Mouse (Mus musculus) mesoderm, embryonic 11.5 days (tissue): ENCODE results near the gene Gm37419.

ENCODE experiments used
- DNase-seq: peaks from one replicate; pipeline ENCODE4 v3.0.0-alpha.2; 2012; ENCODE audit warnings: low read depth, low spot score

Gene Gm37419

DNA sequence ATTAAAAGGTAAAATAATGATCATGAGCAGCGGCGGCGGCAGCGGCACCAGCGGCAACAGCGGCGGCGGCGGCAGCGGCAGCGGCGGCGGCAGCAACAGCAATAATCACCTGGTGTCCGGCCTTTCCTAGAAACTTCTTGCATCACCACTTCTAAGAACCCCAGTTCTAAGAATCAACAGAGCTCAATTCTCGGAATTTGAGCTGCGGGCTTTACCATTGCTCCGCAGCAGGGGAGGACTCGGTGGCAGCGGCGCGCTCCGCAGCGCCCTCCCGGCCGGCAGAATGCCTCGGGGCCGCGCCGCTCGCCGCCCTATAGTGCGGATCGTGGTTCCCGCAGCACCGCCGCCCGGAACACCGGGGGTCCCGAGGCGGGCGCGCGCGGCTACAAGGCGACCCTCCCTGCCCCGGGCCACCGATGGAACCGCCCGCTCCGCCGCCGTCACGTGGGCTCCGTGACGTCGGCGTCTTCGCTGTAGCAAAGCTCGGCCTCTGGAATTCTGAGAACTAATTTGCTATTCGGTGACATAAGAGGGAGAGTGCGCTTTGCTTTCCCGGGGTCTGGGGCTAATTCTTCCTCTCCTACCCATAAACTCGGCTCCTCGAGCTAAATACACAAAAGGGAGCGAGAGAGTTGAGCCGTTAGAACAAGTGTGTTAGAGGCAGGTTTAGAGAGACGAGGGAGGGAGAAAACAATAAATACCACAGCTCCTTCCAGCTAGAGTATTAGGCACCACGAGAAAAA, at the start of gene Gm37419, which contains the start of gene Bcl6:
Gene Gm37419 (plus strand): TSS at position 17 of the 743 bp plus-strand sequence.
Gene Bcl6 (minus strand): TSS at position 387 of the 743 bp plus-strand sequence.
- peak; percentile 94 for DNase-seq

DNA sequence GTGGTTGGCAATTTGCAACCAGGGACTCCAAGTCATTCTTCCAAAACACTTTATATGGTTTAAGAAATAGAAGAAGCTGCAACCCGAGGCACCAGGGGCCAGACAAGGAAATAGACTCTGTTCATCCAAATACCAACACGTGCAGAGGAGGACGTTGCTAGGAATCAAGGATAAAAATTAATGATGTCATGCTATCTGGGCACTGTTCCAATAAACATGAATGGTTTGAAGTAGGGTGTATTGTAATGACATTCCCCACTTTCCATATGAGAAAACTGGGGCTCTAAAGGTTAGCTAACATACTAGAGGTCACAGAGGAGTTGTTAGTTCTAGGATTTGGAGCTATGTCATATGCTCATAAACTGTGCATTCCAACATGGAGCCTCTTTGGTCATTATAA, 43.5 kb upstream of the Gm37419 start:
- DNase-seq = no peak

DNA sequence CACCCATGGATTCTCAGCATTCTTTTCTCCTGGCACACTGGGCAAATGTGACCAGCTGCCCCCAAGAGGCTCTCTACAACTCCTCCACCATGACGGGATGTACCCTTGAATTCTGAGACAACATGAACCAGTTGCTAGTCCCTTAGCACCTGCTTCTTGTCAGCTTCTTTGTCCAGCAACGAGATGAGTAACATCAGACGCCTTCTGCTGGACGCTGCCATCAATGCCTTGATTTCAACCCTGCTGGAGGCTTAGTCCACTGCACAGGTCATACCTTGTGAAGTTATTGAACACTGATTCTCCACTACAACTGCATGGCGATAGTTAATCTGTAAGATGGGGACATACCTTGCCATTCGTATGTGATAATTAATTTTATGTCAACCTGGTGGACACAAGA, 40.6 kb upstream of the Gm37419 start:
- DNase-seq = no peak

DNA sequence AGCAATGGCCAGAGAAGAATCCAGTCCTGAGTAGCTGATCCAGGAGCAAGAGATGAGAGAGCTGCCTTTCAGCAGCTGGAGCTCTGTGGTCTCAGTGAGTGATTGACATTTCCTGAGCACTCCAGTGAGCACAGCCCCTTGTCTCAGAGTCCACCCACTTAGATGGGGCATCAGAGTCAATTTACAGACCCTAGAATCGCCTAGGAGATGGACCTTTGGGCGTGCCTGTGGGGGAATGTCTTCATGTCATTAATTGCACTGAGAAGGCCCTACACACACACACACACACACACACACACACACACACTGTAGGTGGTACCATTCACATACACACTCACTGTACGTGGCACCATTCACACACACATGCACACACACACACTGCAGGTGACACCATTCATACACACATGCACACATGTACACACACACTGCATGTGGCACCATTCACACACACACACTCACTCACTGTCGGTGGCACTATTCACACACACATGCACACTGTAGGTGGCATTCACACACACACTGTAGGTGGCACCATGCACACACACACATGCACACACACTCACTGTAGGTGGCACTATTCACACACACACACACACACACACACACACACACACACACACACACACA, 36.1 kb upstream of the Gm37419 start:
- no peak for DNase-seq

DNA sequence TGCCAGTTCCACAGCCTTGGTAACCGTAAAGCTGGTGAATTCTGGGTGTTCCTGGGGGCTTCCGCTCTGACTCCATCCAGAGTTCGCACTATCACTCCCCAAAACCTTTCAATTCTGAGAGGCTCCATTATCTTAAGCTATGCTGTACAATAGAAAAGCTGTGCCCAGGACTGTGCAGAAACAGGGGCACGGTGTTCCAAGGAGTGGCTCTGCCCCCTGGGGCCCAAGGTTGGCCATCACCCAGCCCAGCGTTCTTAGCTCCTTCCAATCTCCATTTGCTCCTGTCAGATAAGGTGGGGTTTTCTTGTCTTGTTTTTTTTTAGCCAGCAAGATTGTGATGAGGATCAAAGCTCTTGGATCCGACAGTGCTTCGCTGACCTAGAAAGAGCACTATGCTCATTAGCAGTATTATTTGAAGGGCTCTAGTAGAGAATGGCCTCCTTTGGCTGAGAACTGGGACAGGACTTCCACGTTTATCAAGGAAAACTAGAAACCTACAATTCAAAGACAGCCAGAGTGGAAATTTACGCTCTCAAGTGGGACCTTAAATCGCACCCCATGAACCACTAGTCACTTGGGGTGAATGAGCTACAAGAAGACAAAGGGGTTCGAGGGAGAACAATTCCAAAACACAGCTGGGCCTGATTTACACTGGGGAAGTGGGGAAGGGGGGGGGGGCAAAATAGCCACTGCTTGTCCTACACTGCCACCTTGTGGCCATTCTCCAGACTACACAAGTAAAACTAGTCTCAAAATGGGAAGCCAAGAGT, 34.9 kb upstream of the Gm37419 start:
- DNase-seq = peak; percentile 73

DNA sequence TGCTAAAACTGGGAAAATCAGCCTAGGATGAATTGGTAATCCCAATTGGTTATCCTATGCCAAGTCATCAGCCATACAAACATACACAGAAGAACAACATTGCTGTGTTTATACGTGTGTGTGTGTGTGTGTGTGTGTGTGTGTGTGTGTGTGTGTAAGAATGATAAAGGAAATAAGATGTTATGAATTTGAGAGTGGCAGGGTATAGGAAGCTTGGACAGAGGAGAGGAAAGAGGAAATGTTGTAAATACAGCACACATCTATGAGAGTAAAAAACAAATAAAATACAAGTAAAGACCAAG, 34.4 kb upstream of the Gm37419 start:
- DNase-seq = no peak

DNA sequence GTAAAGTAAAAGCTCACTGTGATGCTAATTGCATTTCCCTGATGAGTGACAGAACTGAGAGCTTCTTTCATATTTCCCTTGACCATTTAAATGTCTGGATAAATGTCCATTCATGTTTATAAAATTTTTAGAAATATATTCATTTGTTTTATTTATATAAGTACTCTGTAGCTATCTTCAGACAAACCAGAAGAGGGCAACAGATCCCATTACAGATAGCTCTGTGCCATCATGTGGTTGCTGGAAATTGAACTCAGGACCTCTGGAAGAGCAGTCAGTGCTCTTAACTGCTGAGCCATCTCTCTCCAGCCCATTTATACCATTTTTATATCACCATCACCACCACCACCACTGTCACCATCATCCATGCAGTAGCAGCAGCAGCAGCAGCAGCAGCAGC, 29.3 kb upstream of the Gm37419 start:
- no peak for DNase-seq

DNA sequence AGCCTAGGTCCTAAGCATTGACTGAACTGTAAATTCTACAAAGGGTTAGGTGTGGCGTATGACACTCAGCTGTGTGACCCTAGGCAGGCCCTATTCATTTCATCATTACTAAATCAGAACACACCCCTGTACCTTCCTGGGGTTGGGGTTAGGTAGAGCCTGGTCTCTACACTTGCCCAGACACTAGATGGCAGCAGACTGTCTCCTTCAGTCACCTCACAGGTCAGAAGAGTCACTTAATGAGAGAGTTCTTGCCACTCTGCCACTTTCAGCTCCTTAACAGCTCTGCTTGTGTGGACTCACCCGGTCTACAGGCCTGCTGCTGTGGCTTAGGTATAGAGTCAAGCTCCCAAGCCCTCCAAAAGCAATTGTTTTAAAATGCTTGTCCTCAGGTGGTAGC, 25.9 kb upstream of the Gm37419 start:
- no peak for DNase-seq

DNA sequence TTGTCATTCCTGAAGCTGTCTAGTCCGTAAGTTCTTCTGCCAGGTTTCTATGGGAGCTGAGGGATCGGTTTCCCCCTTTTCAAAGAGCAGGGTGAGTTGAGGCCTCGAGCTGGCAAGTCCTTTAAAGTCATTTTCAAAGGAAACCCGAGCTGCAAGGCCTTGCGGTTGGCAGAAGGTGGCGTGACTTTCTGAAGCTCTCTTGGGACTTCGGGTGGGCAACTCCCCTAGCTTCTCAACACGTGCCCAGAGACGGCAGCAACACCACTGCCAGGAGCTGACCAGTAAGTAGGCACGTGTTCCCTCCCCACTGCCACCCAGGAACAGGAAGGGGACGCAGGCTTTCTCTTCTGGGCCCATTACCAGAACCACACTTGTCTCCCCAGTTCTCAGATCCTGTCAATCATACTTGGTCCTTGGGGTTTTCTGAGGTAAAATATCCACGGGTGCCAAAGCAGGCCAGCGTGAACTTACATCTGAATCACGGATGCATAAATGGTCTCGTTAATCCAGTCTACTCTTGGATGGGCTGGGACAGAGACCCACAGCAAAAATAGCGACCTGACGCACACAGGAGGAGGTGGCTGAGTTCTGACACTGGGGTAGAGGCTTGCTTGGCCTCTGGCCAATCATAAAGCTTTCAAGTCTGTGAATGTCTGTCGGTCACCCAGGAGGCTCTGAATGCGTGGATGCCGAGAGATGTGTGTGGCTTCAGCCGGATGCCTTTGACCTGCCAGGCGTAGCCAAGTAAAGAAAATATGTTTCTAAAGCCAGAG, 24.2 kb upstream of the Gm37419 start:
- no peak for DNase-seq

DNA sequence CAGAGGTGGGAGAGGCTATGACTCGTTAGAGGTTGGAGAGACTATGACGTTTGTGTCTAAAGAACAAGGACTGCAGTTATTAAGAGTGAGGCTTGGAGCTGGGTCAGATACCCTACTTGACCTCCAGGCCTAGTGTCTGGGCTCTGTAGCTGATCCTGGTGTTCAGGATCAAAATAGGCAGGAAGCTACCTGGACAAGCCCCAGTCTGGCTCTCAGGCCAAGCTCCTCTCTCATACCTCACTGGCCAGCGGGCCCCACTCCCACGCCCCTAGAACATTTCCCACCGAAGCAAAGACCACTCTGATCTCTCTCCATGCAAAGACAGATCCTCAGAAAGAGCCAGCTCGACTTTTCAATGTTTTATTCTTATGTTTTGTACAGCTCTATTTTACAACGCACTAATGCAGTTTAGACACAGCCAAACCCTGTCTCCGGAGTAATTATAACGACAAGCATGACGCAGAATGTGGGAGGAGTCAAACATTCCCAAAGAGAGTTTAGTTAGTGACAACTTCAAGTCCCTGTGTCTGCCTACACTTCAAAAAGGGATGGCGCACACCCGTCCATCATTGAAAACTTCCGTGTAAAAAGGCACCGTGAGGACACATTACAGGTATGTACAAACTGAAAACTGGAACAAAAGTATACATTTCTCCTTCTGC, 23.4 kb upstream of the Gm37419 start:
- DNase-seq = no peak

DNA sequence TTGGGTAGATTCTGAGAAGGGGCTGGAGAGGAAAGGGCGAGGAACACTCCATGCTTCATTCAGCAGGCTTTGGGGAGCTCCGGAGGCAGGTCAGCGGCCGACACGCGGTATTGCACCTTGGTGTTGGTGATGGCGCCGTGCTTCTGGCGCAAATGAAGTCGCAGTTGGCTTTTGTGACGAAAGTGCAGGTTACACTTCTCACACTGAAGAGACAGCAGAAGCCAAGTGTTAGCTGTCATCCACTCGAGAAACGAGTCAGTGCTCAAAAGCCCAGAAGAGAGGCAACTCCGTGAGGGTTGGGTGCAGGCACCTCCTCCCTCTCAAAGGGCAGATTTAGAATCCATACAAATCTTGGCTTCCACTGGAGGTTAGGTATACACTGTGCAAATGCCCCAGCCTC, 22.2 kb upstream of the Gm37419 start:
- DNase-seq = no peak

DNA sequence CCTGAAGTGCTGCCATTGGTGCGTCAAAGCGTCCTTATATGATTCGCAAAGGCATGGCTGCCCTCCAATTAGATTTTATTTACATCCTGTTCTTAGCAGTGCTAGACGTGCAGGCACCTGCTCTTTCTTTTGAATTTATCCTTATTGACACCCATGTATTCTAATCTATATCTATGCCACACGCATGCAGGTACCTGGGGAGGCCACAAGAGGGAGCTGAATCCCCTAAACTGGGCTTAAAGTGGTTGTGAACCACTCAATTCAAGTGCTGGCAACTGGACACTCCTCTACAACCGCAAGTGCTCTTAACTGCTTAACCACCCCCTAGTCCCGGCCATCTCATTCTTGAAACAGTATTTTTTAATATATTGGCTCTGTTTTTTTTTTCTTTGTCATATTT, 21.0 kb upstream of the Gm37419 start:
- DNase-seq = no peak

DNA sequence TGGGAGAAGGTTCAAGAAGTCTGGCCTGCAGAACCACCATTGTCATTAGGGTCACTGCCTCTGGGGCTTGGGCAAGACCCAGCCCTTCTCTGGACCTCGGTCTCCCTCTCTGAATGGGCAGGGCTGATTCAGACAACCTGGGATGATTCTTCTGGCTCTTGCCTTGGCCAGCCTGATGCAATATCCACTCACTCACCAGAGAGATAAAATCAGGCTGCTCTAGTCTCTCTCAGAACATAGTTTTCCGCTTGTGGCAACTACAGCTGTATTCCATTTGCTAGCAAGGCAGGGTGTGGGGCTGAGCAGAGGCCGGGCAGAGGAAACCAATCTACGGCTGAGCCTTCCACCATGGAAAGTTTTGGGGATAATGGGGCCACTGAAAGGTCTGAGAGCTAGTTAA, 19.4 kb upstream of the Gm37419 start:
- no peak for DNase-seq

DNA sequence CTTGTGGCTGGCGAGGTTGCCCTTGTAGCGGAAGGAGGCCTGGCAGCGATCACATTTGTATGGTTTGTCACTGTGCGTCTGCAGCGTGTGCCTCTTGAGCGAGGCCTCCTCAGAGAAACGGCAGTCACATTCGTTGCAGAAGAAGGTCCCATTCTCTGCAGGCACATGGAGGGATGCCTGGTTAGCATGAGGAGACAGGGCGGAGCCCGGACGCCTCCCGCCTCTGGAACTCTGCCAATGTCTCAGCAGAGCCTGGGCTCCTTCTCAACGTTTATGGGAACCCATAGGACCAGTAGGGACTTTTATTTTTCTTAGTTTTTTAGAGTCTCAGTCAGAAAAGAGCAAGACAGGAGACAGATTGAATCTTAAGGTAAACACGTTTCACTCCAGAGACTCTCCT, 18.4 kb upstream of the Gm37419 start:
- no peak for DNase-seq

DNA sequence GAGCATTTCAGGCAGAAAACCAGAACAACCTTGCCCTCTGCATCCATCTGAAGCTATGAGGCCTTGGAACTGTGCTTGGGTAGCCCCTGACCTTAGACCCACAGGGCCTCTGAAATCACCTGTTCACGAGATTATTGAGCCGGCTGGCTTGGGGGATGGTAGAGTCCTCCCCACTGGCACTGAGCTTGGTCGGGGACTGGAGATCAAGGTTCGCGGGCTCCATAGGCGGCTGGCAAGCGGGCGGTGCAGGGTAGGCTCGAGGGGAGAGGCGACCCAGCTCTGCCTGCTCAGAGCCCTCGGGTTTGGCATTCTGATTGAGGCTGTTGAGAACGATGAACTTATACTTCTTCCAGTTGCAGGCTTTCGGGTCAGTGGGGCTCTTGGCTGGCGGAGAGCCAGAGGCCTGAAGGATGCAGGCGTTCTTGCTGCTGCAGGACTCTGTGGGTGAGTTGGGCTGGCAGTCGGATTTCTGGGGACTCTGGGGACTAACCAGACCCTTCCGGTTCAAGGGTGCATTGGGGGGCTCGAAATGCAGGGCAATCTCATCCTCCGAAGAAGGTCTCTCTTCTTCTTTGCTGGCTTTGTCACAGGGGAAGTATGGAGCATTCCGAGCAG, 16.0 kb upstream of the Gm37419 start:
- DNase-seq = no peak

DNA sequence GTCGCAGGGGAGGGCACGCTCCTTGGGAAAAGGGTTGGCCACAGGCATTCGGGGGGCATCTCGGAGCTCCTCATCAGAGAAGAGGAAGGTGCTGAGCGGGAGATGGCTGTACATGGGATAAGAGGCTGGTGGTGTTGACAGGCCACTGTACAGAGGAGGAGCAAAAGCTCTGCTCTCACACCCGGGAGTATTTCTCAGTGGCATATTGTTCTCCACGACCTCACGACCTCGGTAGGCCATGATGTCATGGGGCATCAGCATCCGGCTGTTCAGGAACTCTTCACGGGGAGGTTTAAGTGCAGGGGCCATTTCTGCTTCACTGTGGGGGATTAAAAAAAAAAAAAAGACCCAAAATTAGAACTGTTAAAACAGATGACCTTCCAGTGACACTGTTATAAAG, 15.4 kb upstream of the Gm37419 start:
- DNase-seq = no peak

DNA sequence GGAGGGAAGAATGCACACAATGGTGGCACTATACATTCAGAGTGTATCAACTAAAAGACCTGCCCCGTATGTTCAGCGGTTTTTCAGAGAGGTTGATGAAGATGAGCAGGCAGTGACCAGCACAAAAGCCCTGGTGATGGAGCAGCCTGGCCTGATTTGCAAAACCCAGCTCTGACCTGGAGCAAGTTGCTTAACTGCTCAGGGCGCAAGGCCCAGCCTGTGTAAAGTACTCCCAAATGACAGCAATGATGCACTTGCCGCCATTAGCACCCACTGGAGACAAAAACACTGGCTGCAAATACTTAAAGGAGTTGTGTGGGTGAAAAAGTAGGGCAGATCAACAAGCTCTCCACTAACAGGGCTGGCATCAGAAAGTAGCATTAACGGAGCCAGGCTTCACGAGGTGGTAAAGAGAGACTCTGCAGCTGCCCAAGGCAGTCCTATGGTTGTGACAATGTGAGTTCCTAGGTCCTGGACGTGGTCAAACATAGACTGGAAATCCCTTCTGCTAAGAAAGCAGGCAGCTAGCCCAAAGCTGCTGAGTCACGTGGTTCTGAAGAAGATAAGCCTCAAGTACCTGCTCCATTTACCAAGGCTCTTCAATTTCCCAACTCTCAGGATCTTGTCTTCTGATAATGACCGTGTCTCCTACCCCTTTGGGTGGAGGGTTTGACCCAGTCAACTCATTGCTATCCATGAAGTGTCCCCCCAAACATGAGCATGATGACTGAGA, 14.5 kb upstream of the Gm37419 start:
- DNase-seq = no peak

DNA sequence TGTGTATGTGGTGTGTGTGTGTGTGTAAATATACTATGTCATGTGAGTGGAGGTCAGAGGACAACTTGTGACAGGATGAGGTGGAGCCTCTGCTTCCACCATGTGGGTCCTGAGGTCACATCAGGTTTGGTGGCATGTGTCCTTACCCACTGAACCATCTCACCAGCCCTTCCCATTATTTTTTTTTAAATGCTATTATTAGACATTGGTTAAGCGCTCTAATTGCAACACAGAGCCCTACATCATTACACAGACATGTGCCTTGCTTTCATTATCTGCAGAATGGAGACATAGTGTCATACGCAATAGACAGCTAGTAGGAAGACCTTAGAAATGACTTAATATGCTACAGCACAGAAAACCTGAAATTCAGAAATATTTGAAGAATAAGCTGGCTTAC, 12.1 kb upstream of the Gm37419 start:
- DNase-seq = no peak

DNA sequence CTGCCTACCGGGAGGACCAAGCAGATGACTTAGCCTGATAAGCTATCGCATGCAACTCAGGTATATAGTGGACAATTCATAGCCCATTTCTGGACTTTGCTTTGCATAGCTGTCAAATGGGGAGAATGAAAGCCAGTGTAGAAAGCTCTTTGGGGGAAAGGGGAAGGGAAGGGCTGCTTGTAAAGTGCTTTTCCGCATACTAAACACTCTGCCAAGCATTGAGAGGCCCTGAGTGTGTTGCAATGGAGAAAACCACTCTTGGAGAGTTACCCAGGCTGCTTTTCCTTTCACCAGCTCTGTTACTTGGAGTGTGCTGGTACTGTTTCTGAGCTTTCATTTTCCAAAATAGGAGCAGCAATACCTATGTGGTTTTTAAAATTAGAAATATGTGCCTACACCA, 10.6 kb upstream of the Gm37419 start:
- no peak for DNase-seq

DNA sequence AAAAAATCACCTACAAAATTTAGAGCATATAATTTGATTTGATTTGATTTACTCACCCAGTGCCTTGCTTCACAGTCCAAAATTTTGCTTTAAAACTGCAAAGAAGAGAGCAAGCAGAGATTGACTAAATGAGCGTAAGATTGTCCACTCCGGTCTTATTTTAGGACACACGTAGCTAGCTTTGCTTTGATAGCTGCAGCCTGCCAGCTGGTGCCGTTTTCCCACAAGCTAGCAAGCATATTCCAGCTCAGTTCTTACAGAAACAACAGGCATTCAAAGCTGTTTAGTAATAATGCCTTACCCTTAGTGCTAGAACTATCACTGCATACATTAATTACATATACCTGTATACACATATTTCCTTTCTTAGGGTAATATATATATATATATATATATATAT, 9.8 kb upstream of the Gm37419 start:
- no peak for DNase-seq

DNA sequence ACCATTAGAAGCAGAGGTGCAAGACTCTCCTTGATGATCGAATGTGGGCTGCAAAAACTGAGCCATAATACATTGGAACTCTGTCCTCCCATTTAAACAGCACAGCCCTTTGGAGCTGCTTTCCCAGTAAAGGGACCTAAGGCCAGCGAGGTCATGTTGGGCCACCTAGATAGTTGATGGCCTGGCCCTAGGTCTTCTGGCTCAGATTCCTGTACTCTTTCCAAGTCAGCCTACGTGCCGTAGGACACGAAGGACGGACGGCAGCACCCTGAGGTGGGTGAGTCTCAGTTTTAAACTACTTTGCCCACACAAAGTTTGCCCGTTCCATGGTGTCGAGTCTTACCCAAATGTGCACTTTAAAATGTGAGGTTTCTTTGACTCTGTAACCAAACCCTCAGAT, 8.8 kb upstream of the Gm37419 start:
- DNase-seq = no peak
